Mouse (Mus musculus): Measurements from ENCODE around the gene Gm20388. TPM values are rescaled to one million over a fixed set of nuclear protein-coding genes. Genes with fewer than 3 reads are reported as not detected.

Gene Gm20388
- polyA plus RNA-seq, 1 experiment from 2014 or later = not detected

DNA sequence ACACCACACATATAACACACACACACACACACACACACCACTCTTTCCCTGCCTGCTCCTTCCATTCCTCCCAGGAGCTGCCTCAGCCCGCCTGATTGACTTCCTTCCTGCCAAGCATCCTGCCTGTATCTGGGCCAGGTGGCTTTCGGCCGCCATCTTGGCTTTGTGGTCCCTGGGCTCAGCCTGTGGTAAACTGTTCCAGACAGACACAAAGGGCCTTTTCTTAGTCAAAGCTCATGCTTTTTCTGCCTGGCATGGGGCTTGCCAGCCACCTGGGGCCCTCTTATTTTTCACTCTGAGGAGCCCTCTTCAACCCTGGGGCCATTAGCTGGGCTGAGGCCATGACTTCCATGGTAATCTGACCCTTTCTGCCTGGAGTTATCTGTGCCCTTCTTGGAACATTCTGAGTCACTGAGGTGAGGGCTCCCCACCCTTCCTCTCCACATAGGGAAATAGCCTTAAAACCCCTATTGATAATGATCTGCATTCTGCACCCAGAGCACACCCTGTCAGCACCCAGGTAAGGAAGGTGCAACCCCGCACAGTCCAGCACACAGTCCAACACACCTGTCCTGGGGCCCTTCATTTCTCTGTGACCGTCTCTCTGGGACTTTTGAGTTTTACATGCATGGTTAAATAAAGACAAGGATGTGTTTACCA, 122.0 kb downstream of the Gm20388 start:
- Histone ChIP-seq H3K4me2 (no peak overlapping the region), H3K4me3 (no peak overlapping the region), H3K27me3 (peaks cover 4% of the 10 kb centered on the region; the same call in 1 of the 2 replicates), H3K4me1 (replicated peaks) (peaks cover 20% of the 10 kb centered on the region), H3K27ac (no peak overlapping the region), H3K9ac (no peak overlapping the region), H3K36me3 (no peaks in the 10 kb centered on the region), H3K9me3 (replicated peaks) (no peaks in the 10 kb centered on the region)
- 82% methylated on average over 5 of the region's 5 CpGs for WGBS
- no peak for ATAC-seq (replicated peaks; ENCODE audit: insufficient number of reproducible peaks, insufficient read depth, low FRiP score, low read depth)

DNA sequence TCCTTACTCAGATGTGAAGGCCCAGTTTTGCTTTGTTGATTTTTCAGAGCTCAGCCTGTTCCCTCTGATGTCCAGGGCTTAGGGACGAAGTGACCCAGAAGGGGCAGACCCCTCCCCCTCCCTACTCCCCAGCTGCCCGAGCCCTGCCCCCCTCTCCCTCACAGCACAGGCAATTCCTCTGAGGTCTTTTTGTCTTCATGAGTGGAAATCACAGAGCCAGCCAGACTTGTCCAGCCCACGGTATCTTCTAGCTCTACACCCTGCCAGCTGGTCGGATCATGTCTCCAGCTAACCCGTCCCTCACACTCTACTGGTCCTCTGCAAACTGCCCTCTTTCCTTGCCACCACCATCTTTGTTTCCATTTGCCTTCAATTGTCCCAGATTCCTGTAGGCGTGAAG, 123.8 kb downstream of the Gm20388 start:
- H3K9ac ChIP-seq = no peak overlapping the region
- H3K27me3 ChIP-seq = peaks cover 13% of the 10 kb centered on the region; the same call in 1 of the 2 replicates
- no peak overlapping the region for H3K4me3 ChIP-seq
- H3K36me3 ChIP-seq = no peaks in the 10 kb centered on the region
- ATAC-seq (replicated peaks; ENCODE audit: insufficient number of reproducible peaks, insufficient read depth, low FRiP score, low read depth) = no peak
- H3K9me3 ChIP-seq (replicated peaks) = no peaks in the 10 kb centered on the region
- WGBS = 62% methylated on average over 6 of the region's 6 CpGs
- peaks cover 24% of the 10 kb centered on the region for H3K4me1 ChIP-seq (replicated peaks)
- no peak overlapping the region for H3K4me2 ChIP-seq
- H3K27ac ChIP-seq = no peak overlapping the region

DNA sequence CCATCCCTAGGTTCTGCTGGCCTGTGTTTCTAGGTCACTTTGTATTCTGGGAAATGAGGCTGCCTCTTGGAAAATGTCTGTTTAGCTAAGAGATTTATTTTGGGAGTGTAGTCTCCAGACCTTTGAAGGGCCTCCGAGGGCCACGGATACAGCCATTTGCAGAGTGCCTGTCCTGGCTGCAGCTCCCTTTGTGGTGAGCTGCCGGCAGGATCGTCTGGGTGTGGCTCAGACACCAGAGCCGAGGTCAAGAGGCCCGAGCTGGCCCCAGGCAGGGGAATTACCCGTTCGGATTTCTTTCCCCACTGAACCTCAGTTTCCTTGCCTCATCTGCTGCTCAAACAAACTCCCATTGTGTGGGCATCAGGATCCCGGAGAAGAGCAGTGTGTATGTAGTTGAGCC, 125.5 kb downstream of the Gm20388 start:
- Histone ChIP-seq H3K4me1 (replicated peaks) (peaks cover 39% of the 10 kb centered on the region), H3K27me3 (peaks cover 17% of the 10 kb centered on the region; the same call in 1 of the 2 replicates), H3K9me3 (replicated peaks) (no peaks in the 10 kb centered on the region), H3K4me3 (no peak overlapping the region), H3K27ac (no peak overlapping the region), H3K36me3 (no peaks in the 10 kb centered on the region), H3K4me2 (no peak overlapping the region), H3K9ac (no peak overlapping the region)
- ATAC-seq (replicated peaks; ENCODE audit: insufficient number of reproducible peaks, insufficient read depth, low FRiP score, low read depth) = no peak
- WGBS = 17% methylated on average over 9 of the region's 9 CpGs

DNA sequence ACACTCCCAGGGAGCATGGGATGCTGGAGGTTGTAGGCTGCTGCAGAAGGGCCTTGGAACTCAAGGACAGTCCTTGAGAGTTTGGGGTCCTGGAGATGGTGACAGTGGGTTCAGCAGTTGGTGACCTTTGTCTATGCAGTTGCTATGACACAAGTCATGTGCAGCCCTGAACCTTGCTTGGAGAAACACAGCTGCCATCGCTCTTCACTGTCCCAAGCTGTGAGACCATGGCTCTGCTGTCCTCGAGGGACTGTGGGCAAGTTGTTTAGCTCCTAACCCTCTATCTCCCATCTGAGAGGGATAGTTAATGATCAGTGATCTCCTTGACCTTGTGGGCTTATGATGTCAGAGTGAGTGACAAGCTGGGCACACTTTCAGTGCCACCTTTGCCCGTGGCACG, 125.9 kb downstream of the Gm20388 start:
- Histone ChIP-seq H3K27me3 (peaks cover 17% of the 10 kb centered on the region; the same call in 1 of the 2 replicates), H3K36me3 (no peaks in the 10 kb centered on the region), H3K4me1 (replicated peaks) (peaks cover 42% of the 10 kb centered on the region), H3K4me2 (no peak overlapping the region), H3K9ac (no peak overlapping the region), H3K4me3 (no peak overlapping the region), H3K9me3 (replicated peaks) (no peaks in the 10 kb centered on the region), H3K27ac (no peak overlapping the region)
- 77% methylated on average over 4 of the region's 4 CpGs for WGBS
- no peak for ATAC-seq (replicated peaks; ENCODE audit: insufficient number of reproducible peaks, insufficient read depth, low FRiP score, low read depth)

DNA sequence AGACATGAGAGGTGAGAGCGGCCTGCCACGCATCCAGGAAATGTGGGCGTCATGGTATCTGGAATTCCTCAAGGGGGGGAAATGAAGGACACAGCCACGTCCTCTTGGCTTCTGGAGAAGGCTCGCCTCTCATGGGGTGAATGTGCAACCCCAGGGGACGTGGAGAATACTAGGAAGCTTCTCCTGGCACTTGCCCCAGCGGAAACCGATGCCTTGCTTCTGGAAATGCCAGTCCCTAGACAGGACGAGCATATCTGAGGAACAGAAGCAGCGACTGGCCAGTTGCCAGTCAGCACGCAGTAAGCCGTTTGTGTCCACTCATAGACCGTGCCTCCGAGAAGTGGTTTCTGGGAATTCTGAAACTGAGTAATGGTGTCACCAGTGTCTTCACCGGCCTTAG, 126.6 kb downstream of the Gm20388 start:
- Histone ChIP-seq H3K9me3 (replicated peaks) (no peaks in the 10 kb centered on the region), H3K9ac (no peak overlapping the region), H3K36me3 (no peaks in the 10 kb centered on the region), H3K4me1 (replicated peaks) (peaks cover 42% of the 10 kb centered on the region), H3K27me3 (peaks cover 17% of the 10 kb centered on the region; the same call in 1 of the 2 replicates), H3K27ac (no peak overlapping the region), H3K4me3 (no peak overlapping the region), H3K4me2 (no peak overlapping the region)
- WGBS = 33% methylated on average over 15 of the region's 15 CpGs
- ATAC-seq (replicated peaks; ENCODE audit: insufficient number of reproducible peaks, insufficient read depth, low FRiP score, low read depth) = no peak; the same call in 1 of the 2 replicates

DNA sequence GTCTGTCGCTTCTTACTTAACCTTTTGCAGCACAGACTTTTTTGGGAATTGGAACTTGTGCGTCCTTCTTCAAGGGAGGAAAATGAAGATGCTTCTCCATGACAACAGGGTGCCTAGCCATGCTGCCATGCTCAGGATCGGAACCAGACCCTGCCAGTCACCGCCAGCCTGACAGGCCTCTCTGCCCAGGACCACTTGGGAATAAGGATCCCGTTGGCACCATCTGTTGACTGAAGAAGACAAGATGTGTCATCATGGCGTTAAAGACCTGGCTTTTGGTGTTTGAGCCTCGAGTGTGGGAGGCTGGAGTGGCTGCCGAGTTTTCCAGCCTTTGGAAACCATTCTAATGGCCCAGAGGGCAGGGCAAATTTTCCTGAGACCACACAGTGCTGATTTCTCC, 127.0 kb downstream of the Gm20388 start:
- ATAC-seq (replicated peaks; ENCODE audit: insufficient number of reproducible peaks, insufficient read depth, low FRiP score, low read depth) = no peak
- Histone ChIP-seq H3K36me3 (no peaks in the 10 kb centered on the region), H3K4me2 (no peak overlapping the region), H3K27me3 (peaks cover 17% of the 10 kb centered on the region; the same call in 1 of the 2 replicates), H3K9ac (no peak overlapping the region), H3K4me1 (replicated peaks) (peaks cover 42% of the 10 kb centered on the region), H3K9me3 (replicated peaks) (no peaks in the 10 kb centered on the region), H3K27ac (no peak overlapping the region), H3K4me3 (no peak overlapping the region)
- 73% methylated on average over 8 of the region's 8 CpGs for WGBS

DNA sequence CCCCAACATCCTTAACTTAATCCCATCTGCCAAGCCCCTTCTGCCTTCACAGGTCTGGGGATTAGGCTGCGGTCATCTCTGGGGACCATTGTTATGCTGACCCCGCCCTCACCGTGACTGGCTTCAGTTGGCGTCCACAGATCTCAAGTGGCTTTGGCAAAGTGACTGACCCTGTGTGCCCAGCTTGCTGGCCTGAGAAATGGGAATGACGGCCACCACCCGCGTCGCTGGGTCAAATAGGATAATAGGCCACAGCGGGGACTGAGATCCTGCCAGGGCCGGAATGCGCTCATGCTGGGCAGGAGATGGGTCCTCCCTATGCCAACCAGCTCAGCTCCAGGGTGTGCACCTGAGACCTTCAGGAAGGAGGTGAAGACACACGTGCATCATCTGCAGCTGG, 128.1 kb downstream of the Gm20388 start:
- H3K9ac ChIP-seq = no peak overlapping the region
- H3K27me3 ChIP-seq = peaks cover 25% of the 10 kb centered on the region; the same call in 1 of the 2 replicates
- peaks cover 42% of the 10 kb centered on the region for H3K4me1 ChIP-seq (replicated peaks)
- no peak overlapping the region for H3K27ac ChIP-seq
- ATAC-seq (replicated peaks; ENCODE audit: insufficient number of reproducible peaks, insufficient read depth, low FRiP score, low read depth) = no peak
- H3K4me3 ChIP-seq = no peak overlapping the region
- 92% methylated on average over 12 of the region's 12 CpGs for WGBS
- no peak overlapping the region for H3K4me2 ChIP-seq
- no peaks in the 10 kb centered on the region for H3K9me3 ChIP-seq (replicated peaks)
- H3K36me3 ChIP-seq = no peaks in the 10 kb centered on the region

DNA sequence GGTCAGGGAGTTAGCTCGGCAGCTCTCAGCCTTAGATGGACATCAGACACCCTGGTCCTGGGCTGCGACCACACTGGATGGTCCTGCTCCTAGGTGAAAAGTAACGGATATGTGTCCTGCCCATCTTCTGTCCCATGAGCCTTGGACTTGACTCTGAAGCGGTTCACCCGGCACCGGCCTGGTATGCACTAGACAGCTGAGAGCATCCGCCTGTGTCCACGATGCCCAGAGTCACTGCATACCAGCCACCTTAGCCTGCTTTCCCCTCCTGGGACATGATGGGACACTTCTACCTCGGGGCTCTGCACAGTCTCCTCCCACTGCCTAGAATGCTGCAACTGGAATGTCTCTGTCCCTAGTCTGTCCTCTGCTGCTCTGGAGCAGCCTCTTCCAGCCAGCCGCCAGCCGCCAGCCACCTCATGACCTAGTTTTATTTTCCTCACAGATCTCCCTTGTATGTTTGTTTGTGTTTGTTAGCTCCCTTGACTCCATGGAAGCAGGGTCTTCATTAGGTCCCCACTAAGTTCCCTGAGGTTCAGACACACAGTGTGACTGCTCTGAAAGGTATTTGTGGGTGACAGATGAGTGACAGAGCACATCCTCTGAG, 128.8 kb downstream of the Gm20388 start:
- Histone ChIP-seq H3K9ac (no peak overlapping the region), H3K27me3 (peaks cover 29% of the 10 kb centered on the region; the same call in 1 of the 2 replicates), H3K4me2 (no peak overlapping the region), H3K9me3 (replicated peaks) (no peaks in the 10 kb centered on the region), H3K4me3 (no peak overlapping the region), H3K27ac (no peak overlapping the region), H3K36me3 (no peaks in the 10 kb centered on the region), H3K4me1 (replicated peaks) (peaks cover 42% of the 10 kb centered on the region)
- no peak for ATAC-seq (replicated peaks; ENCODE audit: insufficient number of reproducible peaks, insufficient read depth, low FRiP score, low read depth)
- 52% methylated on average over 11 of the region's 11 CpGs for WGBS

DNA sequence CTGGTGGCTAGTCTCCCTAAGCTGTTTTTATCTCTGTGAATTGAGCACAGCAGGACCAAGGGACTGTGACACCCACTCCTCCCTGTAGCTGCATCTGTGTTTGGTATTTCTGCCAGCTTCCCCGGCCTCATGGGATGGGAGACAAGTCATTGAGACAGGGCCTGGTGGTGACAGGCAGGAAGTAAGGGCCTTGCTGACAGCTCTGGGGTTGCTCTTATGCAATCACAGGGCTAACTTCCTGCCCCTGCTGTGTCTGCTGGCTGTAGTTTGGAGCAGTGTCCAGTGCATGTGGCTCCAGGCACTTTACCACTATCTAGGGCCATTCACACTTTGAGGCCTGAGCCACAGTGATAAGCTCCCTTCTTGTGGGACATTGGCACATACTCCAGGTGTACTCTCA, 130.2 kb downstream of the Gm20388 start:
- Histone ChIP-seq H3K27ac (peak overlapping the region; percentile 17; the same call in 1 of the 2 replicates), H3K4me3 (no peak overlapping the region), H3K4me2 (no peak overlapping the region), H3K9me3 (replicated peaks) (no peaks in the 10 kb centered on the region), H3K36me3 (no peaks in the 10 kb centered on the region), H3K27me3 (peaks cover 35% of the 10 kb centered on the region), H3K9ac (no peak overlapping the region), H3K4me1 (replicated peaks) (peaks cover 43% of the 10 kb centered on the region)
- 13% methylated on average over 1 of the region's 1 CpGs for WGBS
- peak; percentile 67 for ATAC-seq (replicated peaks; ENCODE audit: insufficient number of reproducible peaks, insufficient read depth, low FRiP score, low read depth)

DNA sequence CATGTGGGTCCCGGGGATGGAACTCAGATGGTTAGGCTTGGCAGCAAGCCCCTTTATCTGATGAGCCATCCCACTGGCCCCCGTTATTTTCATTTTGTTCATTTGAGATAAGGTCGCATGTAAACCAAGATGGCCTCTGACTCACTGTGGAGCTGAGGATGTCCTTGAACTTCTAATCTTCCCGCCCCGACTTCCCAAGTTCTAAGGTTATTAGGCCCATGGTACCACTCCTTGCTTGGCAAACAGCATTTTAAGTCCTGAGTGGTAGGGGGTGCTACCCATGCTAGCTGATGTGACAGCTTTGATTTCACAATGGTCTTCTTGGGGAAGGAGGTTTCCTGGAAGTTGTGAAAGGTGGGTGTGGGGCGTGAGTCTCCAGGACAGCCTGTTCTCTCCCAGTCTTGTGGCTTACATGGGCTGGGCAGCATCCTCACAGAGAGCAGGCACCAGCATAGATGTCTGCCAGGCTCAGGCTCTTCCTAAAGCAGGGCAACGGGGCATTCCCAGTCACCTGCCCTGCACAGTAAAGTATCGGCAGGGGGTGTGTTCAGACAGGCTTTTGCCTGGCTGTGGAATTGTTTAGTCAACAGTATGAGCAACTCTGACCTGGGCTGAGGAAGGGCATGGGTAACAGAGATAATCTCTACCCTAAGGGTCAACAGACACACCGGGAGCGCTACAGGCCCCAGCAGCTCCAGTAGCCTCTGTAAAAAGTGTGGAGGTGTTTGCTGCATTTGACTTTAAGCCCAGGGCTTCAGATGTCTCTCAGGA, 132.1 kb downstream of the Gm20388 start:
- Histone ChIP-seq H3K36me3 (no peaks in the 10 kb centered on the region), H3K4me3 (no peak overlapping the region), H3K4me2 (no peak overlapping the region), H3K9ac (no peak overlapping the region), H3K27me3 (peaks cover 33% of the 10 kb centered on the region), H3K9me3 (replicated peaks) (no peaks in the 10 kb centered on the region), H3K27ac (no peak overlapping the region), H3K4me1 (replicated peaks) (peaks cover 35% of the 10 kb centered on the region)
- WGBS = 69% methylated on average over 10 of the region's 10 CpGs
- no peak for ATAC-seq (replicated peaks; ENCODE audit: insufficient number of reproducible peaks, insufficient read depth, low FRiP score, low read depth)

DNA sequence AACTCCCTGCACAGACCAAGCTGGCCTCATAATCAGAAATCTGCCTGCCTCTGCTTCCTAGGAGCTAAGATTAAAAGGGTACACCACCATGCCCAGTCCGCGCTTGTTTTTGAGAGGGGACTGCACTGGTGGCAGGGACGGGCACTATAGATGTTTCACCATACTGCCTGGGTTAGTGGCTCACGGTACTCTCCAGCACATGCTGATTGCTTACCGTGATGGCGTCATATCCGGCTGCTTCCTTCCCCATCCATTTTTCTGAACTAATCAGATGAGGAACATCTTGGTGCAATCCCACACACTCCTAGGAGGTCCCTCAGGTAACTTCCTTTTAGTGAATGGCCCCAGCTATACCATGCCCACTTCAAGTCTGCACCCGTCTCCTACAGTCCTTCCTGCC, 134.3 kb downstream of the Gm20388 start:
- Histone ChIP-seq H3K27ac (no peak overlapping the region), H3K9me3 (replicated peaks) (no peaks in the 10 kb centered on the region), H3K4me1 (replicated peaks) (peaks cover 26% of the 10 kb centered on the region), H3K36me3 (no peaks in the 10 kb centered on the region), H3K27me3 (peaks cover 18% of the 10 kb centered on the region), H3K9ac (no peak overlapping the region), H3K4me3 (no peak overlapping the region), H3K4me2 (no peak overlapping the region)
- WGBS = 96% methylated on average over 8 of the region's 8 CpGs
- ATAC-seq (replicated peaks; ENCODE audit: insufficient number of reproducible peaks, insufficient read depth, low FRiP score, low read depth) = no peak
